Mouse (Mus musculus) bone marrow macrophage, adult 2 months (primary cell): ENCODE measurements around the gene Tubg2.

Source experiments
- CTCF ChIP-seq: IDR thresholded peaks from 2 replicates; pipeline ENCODE4 v1.5.1; 2012; ENCODE audit warnings: low read depth, mild to moderate bottlenecking, low read length, moderate library complexity
- POLR2A ChIP-seq: IDR thresholded peaks from 2 replicates; pipeline ENCODE4 v1.6.1; 2012; ENCODE audit warnings: mild to moderate bottlenecking, low read depth, low read length, borderline replicate concordance

DNA sequence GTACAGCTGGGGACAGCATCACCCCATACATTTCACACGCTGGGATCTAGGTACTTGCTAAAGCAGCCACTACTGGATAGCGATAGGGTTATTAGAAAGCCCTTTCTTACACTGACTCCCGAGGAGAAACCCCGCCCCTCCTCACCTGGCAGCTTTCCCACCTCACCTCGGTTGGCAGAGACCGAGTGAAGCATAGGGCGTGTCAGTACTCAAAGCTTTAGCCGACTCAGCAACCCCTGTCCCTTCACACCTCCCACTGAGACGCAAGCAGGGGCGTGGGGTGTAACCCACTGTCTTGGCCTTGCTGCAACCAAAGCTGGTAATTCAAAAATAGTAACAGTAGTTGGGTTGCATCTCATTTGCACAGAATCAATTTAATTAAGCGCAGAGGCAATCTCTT is 17.4 kb downstream of the Tubg2 start:
- TF ChIP-seq CTCF, result no peak
- TF ChIP-seq POLR2A, result no peak
